Mouse (Mus musculus) heart, embryonic 11.5 days (tissue): ENCODE measurements around the gene Cel. TPM values are rescaled to one million over a fixed set of nuclear protein-coding genes. Genes with fewer than 3 reads are reported as not detected.
A peak's percentile ranks its signal among the peaks of the same experiment; 100 is the strongest.

Experiments
- ATAC-seq: fragments of 200-750 bp; cut with Nextera tagmentation; replicated peaks from 2 replicates; pipeline ENCODE4 v1.8.0; 2017; ENCODE audit warnings: moderate library complexity; ENCODE audit not compliant: insufficient number of reproducible peaks, low FRiP score, low TSS enrichment
- H3K27ac ChIP-seq: fragments of 300-500 bp; sonication (generic); 2 replicates; pipeline ENCODE4 v1.5.1; 2014; ENCODE audit warnings: mild to moderate bottlenecking, low read depth, low read length
- H3K27me3 ChIP-seq: fragments of 300-500 bp; sonication (generic); 2 replicates; pipeline ENCODE4 v1.6.1; 2014; ENCODE audit warnings: mild to moderate bottlenecking, low read length, mixed read lengths; ENCODE audit not compliant: control insufficient read depth, insufficient read depth
- H3K36me3 ChIP-seq: fragments of 300-500 bp; sonication (generic); 2 replicates; pipeline ENCODE4 v1.6.1; 2014; ENCODE audit warnings: mild to moderate bottlenecking, low read length, moderate library complexity, mixed read lengths; ENCODE audit not compliant: control insufficient read depth, insufficient read depth
- H3K4me1 ChIP-seq: fragments of 300-500 bp; sonication (generic); 2 replicates; pipeline ENCODE4 v1.6.1; 2014; ENCODE audit warnings: low read length; ENCODE audit not compliant: control insufficient read depth, insufficient read depth
- H3K4me2 ChIP-seq: fragments of 300-500 bp; sonication (generic); 2 replicates; pipeline ENCODE4 v1.6.1; 2014; ENCODE audit warnings: mild to moderate bottlenecking, moderate library complexity
- H3K4me3 ChIP-seq: fragments of 300-500 bp; sonication (generic); 2 replicates; pipeline ENCODE4 v1.5.1; 2014; ENCODE audit warnings: low read depth, low read length
- H3K9ac ChIP-seq: fragments of 300-500 bp; sonication (generic); 2 replicates; pipeline ENCODE4 v1.6.1; 2014; ENCODE audit warnings: mild to moderate bottlenecking, low read depth, low read length, moderate library complexity
- H3K9me3 ChIP-seq: fragments of 300-500 bp; sonication (generic); replicated peaks from 2 replicates; pipeline ENCODE4 v1.6.1; 2016; ENCODE audit warnings: low read length; ENCODE audit not compliant: control insufficient read depth
- WGBS: fragments of 180-500 bp; shearing (Covaris S2); extraction: QIAGEN DNeasy Blood & Tissue Kit; methylation state at CpG from one replicate; pipeline ENCODE4 v1.1.7; 2014; ENCODE audit not compliant: insufficient replicate concordance; 5-methylcytosine and 5-hydroxymethylcytosine counted together
- polyA plus RNA-seq: library from polyadenylated mRNA; unstranded; fragments of >200 nt; fragmentation: Nextera tagmentation; extraction: Ambion mirVana; gene quantifications from 2 replicates; pipeline ENCODE4 v1.2.1, GENCODE M21; 2014

Cel gene
- polyA plus RNA-seq, 1 experiment from 2014 or later: not detected

DNA sequence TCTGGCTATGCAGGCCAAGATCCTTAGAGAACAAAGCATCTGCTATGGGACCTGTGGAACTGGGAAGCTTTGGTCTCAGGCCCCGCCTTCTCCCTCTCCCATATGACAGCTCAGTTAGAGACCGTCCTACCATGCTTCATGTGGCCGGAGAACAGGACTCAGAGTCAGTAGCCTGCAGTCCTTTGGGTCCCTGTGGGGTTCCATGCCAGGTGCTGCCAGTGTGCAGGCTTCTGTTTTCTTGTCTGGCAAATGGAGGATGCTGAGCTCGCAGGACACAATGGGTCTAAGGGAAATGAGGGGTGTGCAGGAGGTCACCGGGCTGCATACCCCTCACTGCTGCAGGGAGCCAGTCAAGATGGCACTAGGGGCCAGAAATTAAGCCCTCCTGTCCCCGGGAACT is 16.6 kb downstream of the Cel start:
- H3K36me3 ChIP-seq: peaks cover 18% of the 10 kb centered on the region
- no peak overlapping the region for H3K4me3 ChIP-seq
- H3K4me2 ChIP-seq: no peak overlapping the region
- no peak overlapping the region for H3K27ac ChIP-seq
- 67% methylated on average over 6 of the region's 6 CpGs for WGBS
- no peaks in the 10 kb centered on the region for H3K27me3 ChIP-seq
- no peaks in the 10 kb centered on the region for H3K9me3 ChIP-seq
- H3K4me1 ChIP-seq: no peaks in the 10 kb centered on the region
- ATAC-seq: no peak
- H3K9ac ChIP-seq: no peak overlapping the region

DNA sequence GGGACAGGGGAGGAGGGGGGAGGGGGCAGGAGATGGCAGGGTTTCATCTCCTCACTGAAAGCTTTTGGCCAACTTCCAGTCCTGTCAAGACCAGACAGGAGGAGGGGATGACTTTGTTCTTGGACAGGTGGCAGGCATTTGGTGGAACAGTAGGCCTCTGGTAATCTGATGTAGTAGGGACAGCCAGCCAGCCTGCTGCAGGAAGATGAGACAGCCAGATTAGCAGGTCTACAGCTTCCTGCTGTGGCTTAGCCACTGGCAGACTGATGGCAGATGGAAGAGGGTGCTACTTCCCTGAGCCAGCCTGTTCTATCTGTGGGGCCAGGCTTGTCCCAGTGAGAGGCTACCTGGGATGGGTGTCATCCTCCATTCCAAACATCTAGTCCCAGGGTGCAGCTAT is 17.2 kb downstream of the Cel start:
- Histone ChIP-seq H3K9ac (no peak overlapping the region), H3K36me3 (peaks cover 14% of the 10 kb centered on the region)
- ATAC-seq: no peak

DNA sequence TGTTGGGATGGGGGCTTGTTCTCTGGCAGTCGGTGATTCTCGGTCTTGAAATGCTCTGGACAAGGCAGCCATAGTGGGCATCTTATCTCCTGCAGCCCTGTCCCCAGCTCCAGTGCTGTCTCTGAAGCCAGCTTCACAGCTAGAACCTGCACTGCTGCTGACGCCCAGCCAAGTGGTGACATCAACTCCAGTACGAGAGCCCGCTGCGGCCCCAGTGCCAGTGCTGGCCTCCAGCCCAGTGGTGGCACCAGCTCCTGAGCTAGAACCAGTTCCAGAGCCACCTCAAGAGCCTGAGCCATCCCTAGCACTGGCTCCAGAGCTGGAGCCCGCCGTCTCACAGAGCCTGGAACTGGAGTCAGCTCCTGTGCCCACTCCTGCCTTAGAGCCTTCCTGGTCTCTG is 19.3 kb downstream of the Cel start:
- ATAC-seq: no peak
- WGBS: 87% methylated on average over 8 of the region's 8 CpGs
- H3K4me3 ChIP-seq: no peak overlapping the region
- H3K4me2 ChIP-seq: no peak overlapping the region
- H3K4me1 ChIP-seq: peaks cover 12% of the 10 kb centered on the region
- peaks cover 8% of the 10 kb centered on the region for H3K36me3 ChIP-seq
- peak overlapping the region; percentile 28; the same call in 1 of the 2 replicates for H3K9ac ChIP-seq
- H3K27me3 ChIP-seq: no peaks in the 10 kb centered on the region
- H3K27ac ChIP-seq: no peak overlapping the region
- H3K9me3 ChIP-seq: no peaks in the 10 kb centered on the region

More for the DNA sequence above, 17.2 kb downstream of the Cel start:
- Histone ChIP-seq H3K4me2 (no peak overlapping the region), H3K4me3 (no peak overlapping the region), H3K27ac (no peak overlapping the region), H3K4me1 (no peaks in the 10 kb centered on the region), H3K9me3 (no peaks in the 10 kb centered on the region), H3K27me3 (no peaks in the 10 kb centered on the region)

DNA sequence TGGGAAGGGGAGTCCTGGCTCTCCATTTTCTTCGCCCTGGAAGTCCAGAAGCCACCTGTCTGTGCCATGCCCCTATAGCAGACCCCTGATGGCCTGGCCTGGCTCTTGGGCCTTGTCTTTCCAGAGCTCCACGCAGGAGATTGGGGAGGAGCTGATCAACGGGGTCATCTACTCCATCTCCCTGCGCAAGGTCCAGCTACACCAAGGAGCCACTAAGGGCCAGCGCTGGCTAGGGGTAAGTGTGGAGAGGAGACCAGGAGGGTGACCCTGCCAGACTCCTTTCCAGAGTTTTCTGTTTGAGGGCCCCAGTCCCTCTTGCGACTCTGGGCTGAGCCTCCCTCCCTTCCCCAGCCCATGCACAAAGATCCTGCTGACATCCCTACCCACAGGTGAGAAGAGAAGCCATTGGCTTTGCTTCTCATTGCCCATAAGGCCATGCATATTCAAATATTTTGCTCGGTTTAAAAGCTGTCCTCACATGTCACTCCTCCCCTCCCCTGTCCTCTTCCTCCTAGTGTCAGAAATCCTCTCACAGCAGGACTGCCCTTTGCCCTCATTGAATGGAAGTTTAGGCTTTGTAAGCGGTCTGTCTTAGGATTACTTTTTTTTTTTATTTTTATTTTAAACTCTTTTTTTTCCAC is 22.5 kb downstream of the Cel start:
- H3K4me3 ChIP-seq: no peak overlapping the region
- H3K27ac ChIP-seq: no peak overlapping the region
- WGBS: 73% methylated on average over 8 of the region's 8 CpGs
- H3K27me3 ChIP-seq: no peaks in the 10 kb centered on the region
- no peak overlapping the region for H3K4me2 ChIP-seq
- ATAC-seq: no peak
- peaks cover 8% of the 10 kb centered on the region for H3K36me3 ChIP-seq
- peaks cover 26% of the 10 kb centered on the region for H3K4me1 ChIP-seq
- H3K9ac ChIP-seq: no peak overlapping the region
- H3K9me3 ChIP-seq: no peaks in the 10 kb centered on the region

DNA sequence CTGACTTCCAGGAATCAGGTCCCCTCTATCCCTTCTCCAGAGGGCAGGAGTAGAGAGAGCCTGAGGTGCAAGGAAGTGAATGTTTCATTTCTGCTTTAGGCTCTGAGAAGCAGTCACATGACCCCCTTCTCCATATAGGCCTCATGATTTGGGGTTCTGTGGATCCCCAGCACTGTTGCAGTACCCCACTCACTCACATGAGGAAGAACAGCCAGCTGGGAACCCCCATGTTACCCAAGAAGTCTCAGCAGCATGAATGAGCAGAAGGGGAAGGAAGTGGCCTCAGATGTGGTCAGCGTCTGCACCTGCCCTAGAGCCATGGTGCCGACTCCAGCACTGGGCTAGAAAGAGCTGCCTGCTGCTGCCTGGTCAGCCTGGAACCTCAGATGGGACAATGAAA is 23.3 kb downstream of the Cel start:
- H3K27me3 ChIP-seq: no peaks in the 10 kb centered on the region
- H3K9ac ChIP-seq: no peak overlapping the region
- H3K36me3 ChIP-seq: peaks cover 8% of the 10 kb centered on the region
- H3K27ac ChIP-seq: no peak overlapping the region
- no peak overlapping the region for H3K4me2 ChIP-seq
- ATAC-seq: no peak
- H3K9me3 ChIP-seq: no peaks in the 10 kb centered on the region
- WGBS: 60% methylated on average over 2 of the region's 2 CpGs
- H3K4me3 ChIP-seq: no peak overlapping the region
- H3K4me1 ChIP-seq: peaks cover 34% of the 10 kb centered on the region

DNA sequence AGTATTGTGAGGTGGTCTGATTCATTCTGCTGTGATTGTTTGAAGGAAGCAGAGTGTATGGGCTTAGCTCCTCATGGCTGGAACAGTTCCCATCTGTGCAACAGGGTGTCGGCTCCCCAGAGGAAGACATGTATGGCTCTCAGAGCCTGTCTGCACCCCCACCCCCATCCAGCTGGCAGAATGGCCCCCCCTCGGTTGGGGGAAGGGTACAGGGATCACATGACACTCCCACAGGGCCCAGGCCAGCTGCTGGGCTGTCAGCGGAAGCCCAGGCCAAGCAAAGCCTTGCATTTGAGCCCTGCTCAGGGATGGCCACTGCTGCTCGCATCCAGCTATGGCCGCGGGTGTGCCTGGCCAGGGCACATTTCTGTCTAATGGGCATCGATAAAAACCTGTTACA is 24.0 kb downstream of the Cel start:
- no peak for ATAC-seq
- Histone ChIP-seq H3K36me3 (peaks cover 8% of the 10 kb centered on the region), H3K27ac (no peak overlapping the region), H3K27me3 (no peaks in the 10 kb centered on the region), H3K9me3 (no peaks in the 10 kb centered on the region), H3K4me2 (no peak overlapping the region), H3K4me3 (no peak overlapping the region), H3K9ac (peak overlapping the region; percentile 17; the same call in 1 of the 2 replicates), H3K4me1 (peaks cover 41% of the 10 kb centered on the region)
- WGBS: 46% methylated on average over 7 of the region's 7 CpGs

DNA sequence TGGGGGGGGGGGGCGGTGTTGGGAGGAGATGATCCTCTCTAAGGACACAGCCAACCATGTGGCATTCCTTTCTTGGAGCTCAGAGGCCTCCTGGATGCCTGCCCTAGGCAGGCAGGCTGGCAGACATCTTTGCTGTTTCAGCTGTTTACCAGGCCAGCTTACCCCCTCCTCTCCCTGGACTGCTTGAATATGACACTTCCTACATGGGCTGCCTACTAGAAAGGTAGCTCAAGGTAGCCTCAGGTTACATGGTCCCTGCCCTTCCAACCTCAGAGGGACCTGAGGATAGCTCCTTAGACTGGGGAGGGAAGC is 24.4 kb downstream of the Cel start:
- Histone ChIP-seq H3K36me3 (peaks cover 5% of the 10 kb centered on the region), H3K27me3 (no peaks in the 10 kb centered on the region), H3K27ac (no peak overlapping the region), H3K9ac (peak overlapping the region; percentile 17; the same call in 1 of the 2 replicates), H3K4me3 (no peak overlapping the region), H3K9me3 (no peaks in the 10 kb centered on the region), H3K4me1 (peaks cover 45% of the 10 kb centered on the region), H3K4me2 (no peak overlapping the region)
- WGBS: 50% methylated on average over 1 of the region's 1 CpGs
- no peak for ATAC-seq

DNA sequence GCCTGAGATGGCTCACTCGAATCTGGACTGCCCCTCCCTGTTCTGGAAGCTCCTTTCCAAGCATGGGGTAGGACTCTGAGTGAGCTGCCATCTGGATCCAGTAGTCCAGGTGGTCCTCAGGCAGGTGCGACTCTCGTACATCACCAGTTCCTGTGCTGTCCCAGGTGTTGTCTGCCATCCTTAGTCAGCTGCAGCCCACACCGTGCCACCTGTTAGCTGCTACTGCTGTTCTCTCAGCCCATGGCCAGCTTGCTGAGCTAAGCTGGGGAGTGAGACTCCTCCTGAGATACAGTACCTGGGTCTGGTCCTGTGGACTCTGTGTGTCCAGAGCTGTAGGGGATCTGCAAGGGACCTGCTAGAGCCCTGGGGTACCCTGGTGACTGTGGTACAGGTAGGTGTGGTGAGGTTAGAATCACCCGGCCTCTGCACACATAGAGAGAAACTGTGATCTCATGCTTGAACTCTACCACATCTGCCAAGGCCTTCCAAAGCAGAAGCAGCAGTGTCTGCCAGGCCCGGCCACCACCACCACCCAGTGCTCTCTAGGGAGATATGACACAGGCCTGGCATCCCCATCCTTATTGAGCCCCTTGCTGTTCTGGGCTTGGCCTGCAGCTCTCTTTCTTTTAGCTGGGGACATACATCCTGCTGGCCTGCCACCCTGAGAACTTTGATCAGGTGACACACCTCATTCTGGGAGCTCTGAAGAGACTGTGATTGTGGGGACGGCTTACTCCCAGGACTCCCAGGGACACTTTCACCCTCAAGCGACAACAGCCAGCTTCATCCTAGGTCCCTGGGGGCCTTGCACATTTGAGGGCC is 25.0 kb downstream of the Cel start:
- H3K4me3 ChIP-seq: no peak overlapping the region
- H3K36me3 ChIP-seq: peaks cover 5% of the 10 kb centered on the region
- H3K27ac ChIP-seq: no peak overlapping the region
- 77% methylated on average over 8 of the region's 8 CpGs for WGBS
- H3K4me2 ChIP-seq: no peak overlapping the region
- ATAC-seq: no peak
- no peaks in the 10 kb centered on the region for H3K27me3 ChIP-seq
- peak overlapping the region; percentile 17; the same call in 1 of the 2 replicates for H3K9ac ChIP-seq
- no peaks in the 10 kb centered on the region for H3K9me3 ChIP-seq
- peaks cover 47% of the 10 kb centered on the region for H3K4me1 ChIP-seq

DNA sequence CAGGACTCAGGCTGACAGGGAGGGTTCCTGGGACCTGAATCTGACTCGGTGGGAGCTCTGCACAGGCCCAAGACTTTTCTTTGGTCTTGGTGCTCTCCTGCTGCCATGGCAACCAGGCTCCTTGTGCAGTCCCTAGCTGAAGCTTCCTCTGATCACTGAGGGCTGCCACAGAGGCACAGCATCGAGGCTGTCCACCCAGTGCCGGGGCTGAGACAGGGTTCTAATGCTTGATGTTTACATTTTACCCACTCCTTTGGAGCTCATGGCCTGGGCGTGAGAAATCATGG is 25.6 kb downstream of the Cel start:
- Histone ChIP-seq H3K4me2 (no peak overlapping the region), H3K4me3 (no peak overlapping the region), H3K36me3 (peaks cover 5% of the 10 kb centered on the region), H3K4me1 (peaks cover 51% of the 10 kb centered on the region), H3K9me3 (no peaks in the 10 kb centered on the region), H3K27me3 (no peaks in the 10 kb centered on the region), H3K27ac (no peak overlapping the region), H3K9ac (no peak overlapping the region)
- 51% methylated on average over 4 of the region's 4 CpGs for WGBS
- no peak for ATAC-seq
